Mouse (Mus musculus) C2C12 (cell line): Measurements from ENCODE around the gene Arhgef3.

Experiments used
- CTCF ChIP-seq: IDR thresholded peaks from one replicate; pipeline ENCODE4 v1.5.1; 2011; ENCODE audit not compliant: control insufficient read depth, insufficient read depth, insufficient read length
- FOSL1 ChIP-seq: IDR thresholded peaks from one replicate; pipeline ENCODE4 v1.8.0; 2011; ENCODE audit warnings: mild to moderate bottlenecking, low read length; ENCODE audit not compliant: poor library complexity, insufficient read depth, severe bottlenecking

DNA sequence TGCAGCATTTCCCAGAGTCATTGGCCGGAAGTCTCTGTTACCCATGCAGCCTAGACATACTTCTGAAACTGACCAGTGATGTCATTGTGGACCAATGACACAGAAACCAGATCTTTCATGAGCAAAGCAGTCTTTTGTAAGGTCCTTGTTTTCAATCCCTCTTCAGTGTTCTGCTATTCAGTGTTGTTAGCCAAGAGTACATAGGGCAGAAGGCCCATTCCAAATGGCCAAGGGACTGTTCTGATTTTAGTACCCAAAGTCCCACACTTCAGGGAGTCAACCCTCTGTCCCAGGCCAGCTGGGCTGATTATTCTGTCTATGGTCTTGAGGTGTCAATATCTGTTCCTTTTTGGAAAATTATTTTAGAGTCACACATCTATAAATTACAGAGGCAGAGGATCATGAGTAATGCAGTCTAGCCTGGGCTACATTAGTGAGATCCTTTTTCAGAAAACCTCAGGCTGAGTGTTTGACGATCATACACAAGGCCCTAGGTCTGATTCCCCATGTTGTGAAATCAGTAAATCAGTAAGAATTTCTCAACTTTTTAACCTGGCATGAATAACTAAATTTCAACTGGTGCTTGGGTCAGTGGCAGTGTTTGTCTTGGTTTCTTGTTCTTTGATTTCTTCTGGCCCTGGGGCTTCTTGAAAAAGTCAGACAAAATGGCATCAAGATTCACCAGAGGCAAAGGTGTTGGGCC, 97.2 kb downstream of the Arhgef3 start:
- no peak for TF ChIP-seq FOSL1
- TF ChIP-seq CTCF, result no peak
